Mouse (Mus musculus): ENCODE data around the gene Vwa3a. TPM values are rescaled to one million over a fixed set of nuclear protein-coding genes. Genes with fewer than 3 reads are reported as not detected.
A peak's percentile ranks its signal among the peaks of the same experiment; 100 is the strongest.
"Not testable (repeated sequence)": the region's sequence is repeated elsewhere in the genome, so short reads cannot be mapped to it uniquely, and the experiment has no call there.

Vwa3a gene
- polyA plus RNA-seq, 1 experiment from 2014 or later: 0.20 TPM

- H3K4me2 ChIP-seq: no peak overlapping the region
- no peaks in the 10 kb centered on the region for H3K27me3 ChIP-seq (ENCODE audit: insufficient read depth, low read length)
- ATAC-seq (ENCODE audit: insufficient read depth): no peak
- WGBS: 44% methylated on average over 3 of the region's 3 CpGs
- H3K9me3 ChIP-seq (ENCODE audit: low read depth, low read length): no peaks in the 10 kb centered on the region
- H3K4me3 ChIP-seq (ENCODE audit: low read depth, low read length): no peak overlapping the region
- no peak overlapping the region for H3K27ac ChIP-seq (ENCODE audit: low read depth)
- no peaks in the 10 kb centered on the region for H3K36me3 ChIP-seq (ENCODE audit: insufficient read depth)
- H3K9ac ChIP-seq: no peak overlapping the region
- peak; percentile 8 for DNase-seq
- H3K4me1 ChIP-seq (ENCODE audit: insufficient read depth): no peaks in the 10 kb centered on the region
- no peak for TF ChIP-seq CTCF (IDR thresholded peaks at IDR 0.05; ENCODE audit: low read depth)
Observed at GRCm38 (mm10) chr7:120703888-120704287, 35.2 kb upstream of the Vwa3a start.

DNA sequence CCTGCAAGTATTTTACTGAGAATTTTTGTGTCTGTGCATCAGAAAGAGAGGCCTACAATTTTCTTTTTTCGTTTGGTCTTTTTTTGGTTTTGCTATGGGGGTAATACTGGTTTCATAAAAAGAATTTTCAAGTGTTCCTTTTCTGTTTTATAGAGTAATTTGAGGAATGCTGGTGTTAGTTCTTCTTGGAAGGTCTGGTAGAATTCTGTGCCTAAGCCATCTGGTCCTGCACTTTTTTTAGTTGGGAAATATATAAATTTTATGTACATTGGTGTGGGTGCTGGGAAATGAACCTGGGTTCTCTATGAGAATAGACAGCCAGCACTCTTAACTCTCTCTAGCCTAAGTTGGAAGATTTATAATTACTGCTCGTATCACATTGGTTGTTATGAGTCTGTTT, 27.0 kb upstream of the Vwa3a start:
- no peaks in the 10 kb centered on the region for H3K36me3 ChIP-seq (ENCODE audit: insufficient read depth)
- H3K27me3 ChIP-seq (ENCODE audit: insufficient read depth, low read length): no peaks in the 10 kb centered on the region
- TF ChIP-seq CTCF (IDR thresholded peaks at IDR 0.05; ENCODE audit: low read depth): no peak
- H3K4me1 ChIP-seq (ENCODE audit: insufficient read depth): no peaks in the 10 kb centered on the region
- H3K9ac ChIP-seq: no peak overlapping the region
- no peak overlapping the region for H3K4me2 ChIP-seq
- ATAC-seq (ENCODE audit: insufficient read depth) (no peak), DNase-seq (no peak)
- H3K27ac ChIP-seq (ENCODE audit: low read depth): no peak overlapping the region
- no peaks in the 10 kb centered on the region for H3K9me3 ChIP-seq (ENCODE audit: low read depth, low read length)
- WGBS: 87% methylated on average over 2 of the region's 2 CpGs
- H3K4me3 ChIP-seq (ENCODE audit: low read depth, low read length): no peak overlapping the region

DNA sequence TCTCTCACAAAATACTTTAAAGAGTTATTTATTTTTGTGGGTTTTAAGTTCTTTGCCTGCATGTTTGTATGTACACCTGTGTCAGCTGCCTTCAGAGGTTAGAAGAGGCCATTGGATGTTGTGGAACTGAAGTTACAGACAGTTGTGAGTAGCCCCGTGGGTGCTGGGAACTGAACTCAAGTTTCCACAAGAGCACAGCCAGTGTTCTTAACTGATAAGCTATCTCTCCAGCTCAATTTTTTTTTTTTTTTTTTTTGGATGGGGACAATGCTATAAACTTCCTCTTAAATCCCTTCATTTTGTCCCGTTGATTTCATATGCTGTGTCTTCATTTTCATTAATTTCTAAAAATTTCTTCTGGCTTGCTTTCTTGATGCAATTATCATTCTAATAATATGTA, 25.9 kb upstream of the Vwa3a start:
- no peak overlapping the region for H3K27ac ChIP-seq (ENCODE audit: low read depth)
- no peak overlapping the region for H3K4me3 ChIP-seq (ENCODE audit: low read depth, low read length)
- H3K9me3 ChIP-seq (ENCODE audit: low read depth, low read length): no peaks in the 10 kb centered on the region
- no peak for DNase-seq
- H3K27me3 ChIP-seq (ENCODE audit: insufficient read depth, low read length): no peaks in the 10 kb centered on the region
- WGBS: 83% methylated on average over 2 of the region's 2 CpGs
- H3K4me1 ChIP-seq (ENCODE audit: insufficient read depth): no peaks in the 10 kb centered on the region
- no peaks in the 10 kb centered on the region for H3K36me3 ChIP-seq (ENCODE audit: insufficient read depth)
- no peak for TF ChIP-seq CTCF (IDR thresholded peaks at IDR 0.05; ENCODE audit: low read depth)
- no peak overlapping the region for H3K9ac ChIP-seq
- ATAC-seq (ENCODE audit: insufficient read depth): no peak
- H3K4me2 ChIP-seq: no peak overlapping the region

DNA sequence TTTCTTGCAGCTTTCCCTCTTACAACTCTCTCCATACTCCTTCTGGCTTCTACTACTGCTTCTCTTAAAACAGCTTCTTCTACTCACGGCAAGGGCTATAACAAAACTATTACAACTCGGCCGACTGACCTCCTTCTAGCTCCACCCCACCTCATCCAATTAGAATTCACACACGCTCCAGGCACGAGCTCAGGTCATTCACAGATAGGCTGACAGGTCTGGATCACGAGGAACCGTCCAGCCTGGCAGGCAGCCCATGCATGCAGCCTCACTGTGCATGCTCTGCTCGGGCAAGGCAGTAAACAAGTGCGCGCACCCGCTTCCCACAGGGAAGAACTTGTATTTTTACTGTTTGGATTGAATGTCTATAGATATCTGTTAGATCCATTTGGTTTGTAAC, 25.2 kb upstream of the Vwa3a start:
- 81% methylated on average over 11 of the region's 11 CpGs for WGBS
- H3K36me3 ChIP-seq (ENCODE audit: insufficient read depth); H3K27ac ChIP-seq (ENCODE audit: low read depth); H3K4me3 ChIP-seq (ENCODE audit: low read depth, low read length); H3K27me3 ChIP-seq (ENCODE audit: insufficient read depth, low read length); ATAC-seq (ENCODE audit: insufficient read depth); H3K9me3 ChIP-seq (ENCODE audit: low read depth, low read length); H3K9ac ChIP-seq; H3K4me2 ChIP-seq; DNase-seq; H3K4me1 ChIP-seq (ENCODE audit: insufficient read depth): not testable (repeated sequence)

DNA sequence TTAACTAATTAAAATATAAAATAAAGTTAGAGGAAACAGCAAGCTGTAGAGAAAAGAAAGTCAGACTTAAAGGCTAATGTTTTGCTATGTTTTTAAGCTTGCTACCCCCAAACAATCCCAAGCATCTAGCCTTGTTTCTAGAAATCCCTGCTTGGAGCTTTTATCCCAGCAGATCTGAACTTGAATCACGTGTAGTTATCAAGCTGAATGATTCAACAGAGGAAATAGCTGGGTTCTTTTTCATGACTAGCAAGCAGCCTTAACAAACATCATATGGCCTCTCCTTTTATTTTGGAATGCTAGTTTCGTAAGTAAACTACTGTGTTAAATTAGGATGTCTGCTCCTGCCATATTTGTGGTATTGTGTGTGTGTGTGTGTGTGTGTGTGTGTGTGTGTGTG, 21.9 kb upstream of the Vwa3a start:
- ATAC-seq (ENCODE audit: insufficient read depth): no peak
- no peak overlapping the region for H3K4me3 ChIP-seq (ENCODE audit: low read depth, low read length)
- H3K9ac ChIP-seq: no peak overlapping the region
- WGBS: 68% methylated on average over 2 of the region's 2 CpGs
- no peak for DNase-seq
- H3K4me2 ChIP-seq: no peak overlapping the region
- no peak for TF ChIP-seq CTCF (IDR thresholded peaks at IDR 0.05; ENCODE audit: low read depth)
- H3K27me3 ChIP-seq (ENCODE audit: insufficient read depth, low read length): no peaks in the 10 kb centered on the region
- H3K36me3 ChIP-seq (ENCODE audit: insufficient read depth): no peaks in the 10 kb centered on the region
- H3K27ac ChIP-seq (ENCODE audit: low read depth): no peak overlapping the region
- H3K9me3 ChIP-seq (ENCODE audit: low read depth, low read length): no peaks in the 10 kb centered on the region
- no peaks in the 10 kb centered on the region for H3K4me1 ChIP-seq (ENCODE audit: insufficient read depth)

GRCm38 (mm10) chr7:120721051-120721450, 18.1 kb upstream of the Vwa3a start:
- Histone ChIP-seq H3K9ac (no peak overlapping the region), H3K27me3 (ENCODE audit: insufficient read depth, low read length) (no peaks in the 10 kb centered on the region), H3K27ac (ENCODE audit: low read depth) (no peak overlapping the region), H3K4me1 (ENCODE audit: insufficient read depth) (no peaks in the 10 kb centered on the region), H3K4me3 (ENCODE audit: low read depth, low read length) (no peak overlapping the region), H3K36me3 (ENCODE audit: insufficient read depth) (0 out of 2 replicates have a peak, but pooled peaks cover 3% of the 10 kb centered on the region), H3K4me2 (no peak overlapping the region), H3K9me3 (ENCODE audit: low read depth, low read length) (no peaks in the 10 kb centered on the region)
- TF ChIP-seq CTCF (IDR thresholded peaks at IDR 0.05; ENCODE audit: low read depth): no peak
- ATAC-seq (ENCODE audit: insufficient read depth) (no peak), DNase-seq (no peak)
- 78% methylated on average over 5 of the region's 5 CpGs for whole genome bisulfite sequencing

GRCm38 (mm10) chr7:120721456-120721855, 17.7 kb upstream of the Vwa3a start:
- Histone ChIP-seq H3K9ac (no peak overlapping the region), H3K4me1 (ENCODE audit: insufficient read depth) (no peaks in the 10 kb centered on the region), H3K27me3 (ENCODE audit: insufficient read depth, low read length) (no peaks in the 10 kb centered on the region), H3K9me3 (ENCODE audit: low read depth, low read length) (no peaks in the 10 kb centered on the region), H3K4me2 (no peak overlapping the region), H3K36me3 (ENCODE audit: insufficient read depth) (0 out of 2 replicates have a peak, but pooled peaks cover 7% of the 10 kb centered on the region), H3K27ac (ENCODE audit: low read depth) (no peak overlapping the region), H3K4me3 (ENCODE audit: low read depth, low read length) (no peak overlapping the region)
- WGBS: 90% methylated on average over 8 of the region's 8 CpGs
- ATAC-seq (ENCODE audit: insufficient read depth) (no peak), DNase-seq (no peak)
- no peak for TF ChIP-seq CTCF (IDR thresholded peaks at IDR 0.05; ENCODE audit: low read depth)

DNA sequence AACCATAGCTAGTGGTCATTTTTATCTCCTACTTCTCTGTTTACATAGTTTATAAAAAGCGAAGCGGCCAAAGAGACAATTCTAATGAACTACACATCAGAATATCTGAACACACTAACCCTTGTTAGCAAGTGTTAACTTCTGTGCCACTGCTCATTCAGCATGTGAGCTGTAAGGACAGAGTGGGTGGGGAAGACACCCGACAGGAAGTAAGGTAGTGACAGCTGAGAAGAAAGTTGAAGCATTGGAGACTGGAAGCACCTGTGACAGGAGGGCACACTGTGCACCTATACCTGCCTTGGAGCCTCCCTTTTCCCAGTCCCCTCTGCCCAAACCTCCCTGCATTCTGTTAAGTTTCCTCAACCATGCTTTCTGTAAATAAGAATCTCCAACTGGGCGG, 17.1 kb upstream of the Vwa3a start:
- no peak overlapping the region for H3K4me2 ChIP-seq
- ATAC-seq (ENCODE audit: insufficient read depth): no peak
- no peak for TF ChIP-seq CTCF (IDR thresholded peaks at IDR 0.05; ENCODE audit: low read depth)
- H3K9ac ChIP-seq: no peak overlapping the region
- 0 out of 2 replicates have a peak, but pooled peaks cover 8% of the 10 kb centered on the region for H3K36me3 ChIP-seq (ENCODE audit: insufficient read depth)
- H3K9me3 ChIP-seq (ENCODE audit: low read depth, low read length): no peaks in the 10 kb centered on the region
- H3K27me3 ChIP-seq (ENCODE audit: insufficient read depth, low read length): no peaks in the 10 kb centered on the region
- 85% methylated on average over 4 of the region's 4 CpGs for WGBS
- H3K4me1 ChIP-seq (ENCODE audit: insufficient read depth): no peaks in the 10 kb centered on the region
- H3K4me3 ChIP-seq (ENCODE audit: low read depth, low read length): no peak overlapping the region
- no peak overlapping the region for H3K27ac ChIP-seq (ENCODE audit: low read depth)
- no peak for DNase-seq

All from lung, embryonic 14.5 days (tissue).